Comparison of ENCODE assay signal across 8 mouse cellular contexts in genomic region chr16:93938400-93938846, GRCm38 (mm10). TPM values are rescaled to one million over a fixed set of nuclear protein-coding genes. Genes with fewer than 3 reads are reported as not detected.
DNase-seq lines count a peak whose midpoint lies in the region; ATAC-seq and TF ChIP-seq lines count a peak whose summit lies in the region.

No protein-coding gene starts in this region.

- peaks cover 13% of the 10 kb centered on the region for H3K27me3 ChIP-seq in E14TG2a.4 (ENCODE audit: insufficient read depth, low read length)
- H3K27me3 ChIP-seq in embryonic facial prominence, embryonic 10.5 days (replicated peaks; ENCODE audit: low read depth, poor library complexity, severe bottlenecking): peaks cover 53% of the 10 kb centered on the region
- H3K27me3 ChIP-seq in heart, embryonic 15.5 days: peaks cover 31% of the 10 kb centered on the region
- peaks cover 7% of the 10 kb centered on the region; the same call in 1 of the 2 replicates for H3K27me3 ChIP-seq in lung, embryonic 16.5 days (ENCODE audit: control insufficient read depth, insufficient read depth, low read depth, low read length)

- H3K36me3 ChIP-seq in E14TG2a.4 (ENCODE audit: insufficient read depth, low read length): no peaks in the 10 kb centered on the region
- H3K36me3 ChIP-seq in embryonic facial prominence, embryonic 10.5 days (replicated peaks): no peaks in the 10 kb centered on the region
- no peaks in the 10 kb centered on the region for H3K36me3 ChIP-seq in heart, embryonic 15.5 days
- no peaks in the 10 kb centered on the region for H3K36me3 ChIP-seq in lung, embryonic 16.5 days (ENCODE audit: control insufficient read depth, insufficient read depth, low read length)

- TF ChIP-seq CTCF in E14TG2a.4 (conservative IDR thresholded peaks at IDR 0.05; ENCODE audit: low read length): peak; percentile 87

- peak; percentile 81 for DNase-seq in adrenal gland, postnatal 14 days
- peak; percentile 84 for DNase-seq in embryonic facial prominence, embryonic 10.5 days (ENCODE audit: low spot score)
- DNase-seq in layer of hippocampus, adult 18-20 months (ENCODE audit: low spot score in 2 of 2): peak; percentile 60 to 84
- peak; percentile 23 for DNase-seq in retina, adult 2 months (ENCODE audit: low read depth, low spot score)
- DNase-seq in urinary bladder, postnatal 14 days (ENCODE audit: low spot score): peak; percentile 83

- no peak overlapping the region for H3K27ac ChIP-seq in embryonic facial prominence, embryonic 10.5 days (replicated peaks)
- no peak overlapping the region for H3K27ac ChIP-seq in heart, embryonic 15.5 days
- H3K27ac ChIP-seq in lung, embryonic 16.5 days (ENCODE audit: low read length): no peak overlapping the region

- whole genome bisulfite sequencing in embryonic facial prominence, embryonic 10.5 days: 15% methylated on average over 16 of the region's 16 CpGs
- WGBS in heart, embryonic 15.5 days: 6% methylated on average over 16 of the region's 16 CpGs
- WGBS in lung, embryonic 16.5 days: 6% methylated on average over 16 of the region's 16 CpGs

- no peaks in the 10 kb centered on the region for H3K9me3 ChIP-seq in E14TG2a.4 (ENCODE audit: low read length)
- no peaks in the 10 kb centered on the region for H3K9me3 ChIP-seq in embryonic facial prominence, embryonic 10.5 days
- no peaks in the 10 kb centered on the region for H3K9me3 ChIP-seq in heart, embryonic 15.5 days (replicated peaks)
- no peaks in the 10 kb centered on the region for H3K9me3 ChIP-seq in lung, embryonic 16.5 days (ENCODE audit: control insufficient read depth, low read length)

- H3K4me1 ChIP-seq in E14TG2a.4 (replicated peaks; ENCODE audit: low read depth, low read length): peaks cover 37% of the 10 kb centered on the region
- H3K4me1 ChIP-seq in embryonic facial prominence, embryonic 10.5 days: peaks cover 56% of the 10 kb centered on the region
- H3K4me1 ChIP-seq in heart, embryonic 15.5 days (replicated peaks): peaks cover 4% of the 10 kb centered on the region; the same call in 1 of the 2 replicates
- peaks cover 4% of the 10 kb centered on the region; the same call in 1 of the 2 replicates for H3K4me1 ChIP-seq in lung, embryonic 16.5 days (replicated peaks; ENCODE audit: control insufficient read depth, insufficient read depth, low read length)

- H3K4me3 ChIP-seq in E14TG2a.4 (replicated peaks; ENCODE audit: low read length): no peak overlapping the region
- peak overlapping the region; percentile 44; the same call in 1 of the 2 replicates for H3K4me3 ChIP-seq in embryonic facial prominence, embryonic 10.5 days
- H3K4me3 ChIP-seq in heart, embryonic 15.5 days: peak overlapping the region; percentile 55
- peak overlapping the region; percentile 47 for H3K4me3 ChIP-seq in lung, embryonic 16.5 days (ENCODE audit: low read length)

- no peak for ATAC-seq in heart, embryonic 15.5 days (replicated peaks; ENCODE audit: insufficient number of reproducible peaks, insufficient read depth, low FRiP score, low read depth)
- ATAC-seq in lung, embryonic 16.5 days (ENCODE audit: low read depth): no peak

- peak overlapping the region; percentile 71 for H3K4me2 ChIP-seq in heart, embryonic 15.5 days
- H3K4me2 ChIP-seq in lung, embryonic 16.5 days (ENCODE audit: low read depth, low read length): peak overlapping the region; percentile 61

- H3K9ac ChIP-seq in heart, embryonic 15.5 days: no peak overlapping the region
- peak overlapping the region; percentile 40; the same call in 1 of the 2 replicates for H3K9ac ChIP-seq in lung, embryonic 16.5 days (ENCODE audit: low read length)

RNA-seq across cellular contexts. Expression of gene Chaf1b, which starts 54.7 kb away (rescaled TPM):
- total RNA-seq in adrenal gland, postnatal 14 days (2021): 9.3 and 11.1 TPM in 2 replicates
- polyA plus RNA-seq in embryonic facial prominence, embryonic 10.5 days (2016; fragmentation: Nextera tagmentation; extraction: Ambion mirVana): 138 and 142 TPM in 2 replicates
- 31.5 and 39.9 TPM in 2 replicates for polyA plus RNA-seq in heart, embryonic 15.5 days (2015; fragmentation: Nextera tagmentation; extraction: Ambion mirVana)
- total RNA-seq in layer of hippocampus, adult 18-20 months (2021): under 1 TPM; 0.64 to 0.89 TPM
- polyA plus RNA-seq in lung, embryonic 16.5 days (2015; fragmentation: Nextera tagmentation; extraction: Ambion mirVana): 59.1 and 68.1 TPM in 2 replicates

Comparison
In these comparisons a context has a peak if more than half of its experiments do, and no peak if none do; other contexts are left out.
1. DNase-seq: peak in every context shown above with its lines; median percentile 84 in embryonic facial prominence, embryonic 10.5 days; 83 in urinary bladder, postnatal 14 days; 81 in adrenal gland, postnatal 14 days; 72 in layer of hippocampus, adult 18-20 months; 23 in retina, adult 2 months.